Mouse (Mus musculus): ENCODE measurements at regions not wholly inside any gene's neighbourhood (a gene's known extent, or its start where the extent isn't known, plus 50 kb on each side); places are given as distances from the start of the nearest gene placed in this dataset.

DNA sequence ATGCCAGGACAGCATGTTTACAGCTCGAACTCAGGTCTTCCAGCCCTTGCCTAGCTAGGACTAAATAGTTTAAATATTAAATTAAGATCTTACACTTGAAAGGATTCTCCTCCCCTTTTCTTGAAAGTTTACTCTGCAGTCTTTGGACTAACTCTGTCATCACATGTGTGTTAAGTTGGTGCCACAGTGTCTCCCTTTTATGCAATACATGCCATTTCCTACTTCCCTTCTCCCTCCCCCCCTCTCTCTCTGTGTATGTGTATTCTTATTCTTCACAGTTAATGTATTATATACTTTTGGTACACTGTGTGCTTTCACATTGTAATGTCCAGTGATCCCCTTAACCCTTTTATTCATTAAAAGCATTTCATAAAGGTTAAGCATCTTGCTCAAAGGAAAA lies 63.9 kb upstream of the Dock10 start:
- TF ChIP-seq CEBPB (IDR thresholded peaks at IDR 0.05; ENCODE audit: insufficient read depth, poor library complexity, severe bottlenecking) (no peak), USF1 (IDR thresholded peaks at IDR 0.05; ENCODE audit: low read depth) (no peak), MYOD1 (IDR thresholded peaks at IDR 0.05; ENCODE audit: control insufficient read depth in 1 of 3, insufficient read length in 2 of 3, low read depth in 2 of 3) (no peak), POLR2A (IDR thresholded peaks at IDR 0.05; ENCODE audit: insufficient read length, low read depth) (no peak), SRF (IDR thresholded peaks at IDR 0.05; ENCODE audit: control insufficient read depth, insufficient read length, low read depth) (no peak), TCF12 (IDR thresholded peaks at IDR 0.05; ENCODE audit: insufficient read depth, poor library complexity, severe bottlenecking) (no peak), POLR2AphosphoS2 (IDR thresholded peaks at IDR 0.05; ENCODE audit: insufficient read length, low read depth) (no peak), MAX (IDR thresholded peaks at IDR 0.05; ENCODE audit: low read depth) (no peak), MYOG (IDR thresholded peaks at IDR 0.05; ENCODE audit: control insufficient read depth in 1 of 3, insufficient read depth in 1 of 3, insufficient read length in 2 of 3, low read depth in 2 of 3) (no peak), E2F4 (IDR thresholded peaks at IDR 0.05; ENCODE audit: insufficient read depth) (no peak)

All from myocyte (in vitro differentiated cells).